Mouse (Mus musculus): ENCODE results near the gene Tmem189.
A peak's percentile ranks its signal among the peaks of the same experiment; 100 is the strongest.
"Not testable (repeated sequence)": the region's sequence is repeated elsewhere in the genome, so short reads cannot be mapped to it uniquely, and the experiment has no call there.

Tmem189 gene

GRCm38 (mm10) chr2:167617034-167617433 is 72.6 kb downstream of the Tmem189 start:
- DNase-seq, result no peak

DNA sequence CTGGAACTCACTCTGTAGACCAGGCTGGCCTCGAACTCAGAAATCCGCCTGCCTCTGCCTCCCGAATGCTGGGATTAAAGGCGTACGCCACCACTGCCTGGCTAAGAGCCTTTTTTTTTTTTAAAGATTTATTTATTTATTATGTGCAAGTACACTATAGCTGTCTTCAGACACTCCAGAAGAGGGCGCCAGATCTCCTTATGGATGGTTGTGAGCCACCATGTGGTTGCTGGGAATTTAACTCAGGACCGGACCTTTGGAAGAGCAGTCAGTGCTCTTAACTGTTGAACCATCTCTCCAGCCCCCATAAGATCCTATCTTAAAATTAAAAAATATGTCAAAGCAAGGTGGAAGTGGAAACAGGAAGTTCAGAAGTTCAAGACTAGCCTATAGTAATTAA is 76.3 kb downstream of the Tmem189 start:
- not testable (repeated sequence) for DNase-seq

DNA sequence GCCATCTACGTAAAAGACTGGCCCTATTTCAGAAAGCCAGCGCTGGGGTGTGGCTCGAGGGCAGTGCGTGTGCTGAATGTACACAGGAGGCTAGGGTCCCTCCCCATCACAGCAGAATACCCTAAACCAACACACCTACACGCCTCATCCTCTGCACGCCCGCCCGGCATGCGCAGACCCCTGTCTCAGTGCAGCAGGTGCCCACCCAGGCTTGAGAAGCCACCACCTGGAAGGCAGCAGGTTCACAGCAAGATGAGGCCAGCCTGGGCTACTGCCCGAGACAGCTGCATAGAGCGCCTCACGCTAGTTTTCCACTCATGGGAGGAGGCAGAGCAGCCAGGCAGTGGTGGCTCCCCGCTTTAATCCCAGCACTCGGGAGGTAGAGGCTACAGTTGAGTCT is 77.5 kb downstream of the Tmem189 start:
- no peak for DNase-seq

- DNase-seq, result no peak
Observed at GRCm38 (mm10) chr2:167611287-167611686, 78.3 kb downstream of the Tmem189 start.

- DNase-seq, result no peak
Observed at GRCm38 (mm10) chr2:167606745-167607123, 82.9 kb downstream of the Tmem189 start.

GRCm38 (mm10) chr2:167605817-167606744 is 83.5 kb downstream of the Tmem189 start:
- no peak for DNase-seq

DNA sequence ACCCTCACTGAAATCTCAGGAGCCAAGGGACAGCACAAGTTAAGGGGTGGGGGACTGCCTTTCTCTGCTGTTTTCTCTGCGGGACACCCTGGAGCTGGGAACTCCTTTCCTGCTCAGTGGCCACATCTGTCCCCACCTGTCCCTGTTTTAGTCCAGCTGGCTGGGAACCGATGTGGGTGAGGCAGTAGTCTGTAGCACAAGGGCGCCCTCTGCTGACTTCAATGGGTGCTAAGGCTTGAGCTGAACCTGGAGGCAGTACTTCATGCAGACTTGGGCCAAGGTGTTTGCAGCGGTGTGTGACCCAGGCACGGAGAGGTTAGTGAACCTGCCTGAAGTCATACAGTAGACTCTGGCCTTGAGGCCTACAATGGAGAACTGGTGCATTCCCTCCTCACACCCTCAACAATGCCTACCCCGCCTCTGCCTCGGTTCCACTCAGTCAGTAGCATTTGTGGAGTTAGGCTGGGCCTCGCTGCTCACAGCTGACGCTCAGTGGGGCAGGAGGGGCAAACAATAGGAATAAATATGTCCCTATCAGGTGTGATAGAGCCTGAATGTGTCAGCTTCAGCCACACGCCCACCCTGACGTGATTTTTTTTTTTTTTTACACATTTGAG is 84.3 kb downstream of the Tmem189 start:
- DNase-seq, result peak; percentile 79 to 82

DNA sequence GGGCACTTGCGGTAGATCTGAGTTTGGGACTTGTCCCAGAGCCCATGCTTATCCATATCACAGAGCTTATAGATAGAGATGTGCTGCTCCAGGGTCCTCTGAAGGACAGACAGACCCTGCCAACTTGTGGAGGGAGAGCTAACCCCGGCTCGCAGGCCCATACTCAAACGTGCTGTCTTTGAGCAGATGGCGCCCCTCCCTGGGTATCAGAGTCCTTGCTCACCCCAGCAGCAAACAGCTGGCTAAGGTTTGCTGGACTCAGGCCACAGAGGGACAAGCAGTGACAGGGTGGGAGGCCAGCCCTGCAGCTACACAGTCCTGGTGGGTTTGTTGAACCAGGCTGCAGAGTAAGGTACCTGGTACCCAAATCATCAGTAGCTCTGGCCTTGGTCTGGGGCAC is 86.6 kb downstream of the Tmem189 start:
- DNase-seq, result no peak

GRCm38 (mm10) chr2:167602364-167602763 is 87.3 kb downstream of the Tmem189 start:
- DNase-seq, result no peak

DNA sequence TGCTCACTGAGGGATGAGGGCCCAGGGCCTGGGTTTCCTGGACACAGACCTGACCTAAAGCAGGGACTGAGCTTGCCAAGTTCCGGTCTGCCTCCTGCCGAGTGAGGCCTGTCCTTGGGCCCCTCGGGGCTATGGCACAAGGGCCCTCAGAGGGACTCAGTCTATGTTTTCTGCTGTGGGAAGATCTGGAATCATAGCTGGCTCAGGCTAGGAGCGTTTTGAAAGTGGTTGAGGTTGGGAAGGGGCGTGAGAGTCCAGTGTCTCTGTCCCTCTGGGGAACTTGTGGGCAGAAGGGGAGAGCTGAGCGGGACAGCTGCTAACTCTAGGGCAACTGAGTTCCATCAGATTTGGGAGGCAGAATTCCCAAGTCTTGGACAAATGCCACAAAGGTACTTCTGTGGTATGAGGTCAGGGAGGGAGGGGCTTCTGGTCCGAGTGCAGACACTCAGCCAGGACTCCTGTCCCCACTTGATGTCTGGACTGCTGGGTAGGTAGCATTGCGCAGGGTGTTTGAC is 89.1 kb downstream of the Tmem189 start:
- no peak for DNase-seq

- no peak for DNase-seq
Observed at GRCm38 (mm10) chr2:167599917-167600316, 89.7 kb downstream of the Tmem189 start.

- no peak for DNase-seq
Observed at GRCm38 (mm10) chr2:167599195-167599594, 90.4 kb downstream of the Tmem189 start.

GRCm38 (mm10) chr2:167597492-167598186 is 92.0 kb downstream of the Tmem189 start:
- no peak for DNase-seq

- DNase-seq, result no peak
Observed at GRCm38 (mm10) chr2:167596726-167597491, 92.7 kb downstream of the Tmem189 start.

DNA sequence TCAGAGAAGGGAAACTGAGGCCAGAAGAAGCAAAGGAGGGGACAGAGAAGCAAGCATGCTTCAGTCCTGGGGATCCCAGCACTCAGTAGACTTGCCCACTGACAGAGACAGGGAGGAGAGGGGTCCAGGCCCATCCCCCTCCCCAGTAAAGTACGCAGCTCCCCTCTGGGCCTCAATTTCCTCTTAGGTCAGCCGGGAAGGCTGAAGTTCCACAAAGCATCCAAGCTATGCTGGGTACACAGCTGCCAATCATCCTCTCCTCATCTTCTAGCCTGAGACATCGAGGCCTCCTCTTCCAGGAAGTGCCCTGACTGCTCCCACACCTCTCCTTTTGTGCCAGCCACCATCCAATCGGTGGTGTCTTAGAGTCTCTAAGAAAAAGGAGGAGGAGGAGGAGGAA is 93.4 kb downstream of the Tmem189 start:
- DNase-seq, result no peak

DNA sequence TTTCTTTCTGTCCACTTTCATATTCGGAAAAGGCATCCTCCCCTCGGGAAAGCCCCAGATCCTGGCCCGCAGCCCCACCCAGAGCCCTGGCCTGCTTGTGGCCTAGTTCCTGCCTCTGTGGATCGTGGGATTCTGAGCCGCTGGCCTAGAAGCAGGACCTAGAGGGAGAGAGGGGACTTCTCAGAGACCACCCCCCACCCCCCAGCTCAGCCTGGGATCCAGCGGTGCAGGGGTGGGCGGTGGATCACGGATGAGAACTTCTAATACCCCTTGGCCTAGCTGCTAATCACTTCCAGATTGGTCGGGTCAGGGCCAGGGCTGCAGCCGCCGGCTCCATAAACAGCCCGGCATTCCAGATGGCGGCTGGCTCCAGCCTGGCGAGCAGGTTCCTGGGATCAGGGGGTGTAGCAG is 93.9 kb downstream of the Tmem189 start:
- no peak for DNase-seq

- peak in 1 of 2 experiments; percentile 14 for DNase-seq
Observed at GRCm38 (mm10) chr2:167594444-167594934, 95.1 kb downstream of the Tmem189 start.

DNA sequence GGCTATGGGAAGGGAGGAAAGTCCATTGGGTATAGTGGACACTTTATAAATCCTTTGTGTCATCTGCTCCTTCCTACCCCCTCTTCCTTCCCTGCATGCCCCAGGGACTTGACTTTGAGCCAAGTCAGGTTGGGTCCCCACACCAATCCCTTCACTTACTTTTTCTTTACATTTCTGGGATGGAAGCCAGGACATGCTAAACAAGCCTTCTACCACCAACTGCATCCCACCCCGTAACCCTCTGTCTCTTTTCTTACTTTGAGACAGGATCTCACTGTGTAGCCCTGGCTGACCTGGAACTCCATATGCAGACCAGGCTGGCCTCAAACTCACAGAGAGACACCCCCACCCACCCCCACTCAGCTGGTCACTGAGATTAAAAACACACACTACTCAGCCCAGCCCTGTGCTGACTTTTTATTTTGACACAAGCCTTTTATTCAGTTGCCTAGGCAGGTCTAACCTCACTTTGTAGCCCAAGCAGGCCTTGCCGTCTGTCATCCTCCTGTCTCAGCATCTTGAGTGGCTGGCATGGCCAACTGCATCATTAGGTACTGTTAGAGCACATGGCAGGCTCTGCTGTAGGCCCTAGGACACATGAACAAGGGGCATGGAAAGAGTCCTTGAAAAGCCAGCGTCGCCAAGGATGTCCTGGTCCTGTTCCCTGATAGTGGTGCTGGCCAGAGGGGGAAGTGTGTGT is 95.9 kb downstream of the Tmem189 start:
- DNase-seq, result no peak
